Mouse (Mus musculus) brain, embryonic 14.5 days (tissue): Measurements from ENCODE around the gene Mettl9.

Experiments used
- CTCF ChIP-seq: fragments of 200-500 bp; IDR thresholded peaks from 2 replicates; pipeline ENCODE4 v1.5.1; 2012; ENCODE audit warnings: inconsistent platforms, mild to moderate bottlenecking, moderate library complexity, borderline replicate concordance; ENCODE audit not compliant: insufficient read depth, insufficient read length; ENCODE audit errors: extremely low read depth
- POLR2A ChIP-seq: fragments of 200-500 bp; IDR thresholded peaks from 2 replicates; pipeline ENCODE4 v1.6.1; 2012; ENCODE audit warnings: mild to moderate bottlenecking, inconsistent platforms, borderline replicate concordance; ENCODE audit not compliant: poor library complexity, insufficient read depth, insufficient read length, severe bottlenecking; ENCODE audit errors: extremely low read depth

DNA sequence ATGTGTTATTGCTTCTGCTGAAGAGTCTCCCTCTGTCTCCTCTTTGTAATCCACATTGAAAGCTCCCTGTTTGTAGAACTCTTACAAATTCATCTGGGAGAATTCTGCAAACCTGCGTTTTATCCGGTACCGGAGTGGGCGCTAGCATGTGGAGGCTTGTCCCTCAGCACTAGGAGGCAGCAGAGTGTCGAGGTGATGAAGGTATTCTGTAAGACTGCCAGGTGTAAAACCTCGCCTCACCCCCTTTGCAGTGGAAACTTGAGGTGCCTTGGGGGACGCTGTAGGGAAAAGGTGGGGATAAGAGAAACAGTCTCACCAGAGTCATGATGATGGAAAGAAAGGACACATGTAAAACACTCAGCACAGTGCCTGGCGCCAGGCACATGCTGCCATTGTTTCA lies 14.0 kb upstream of the Mettl9 start:
- no peak for TF ChIP-seq CTCF
- no peak for TF ChIP-seq POLR2A
